Mouse (Mus musculus): ENCODE measurements around the gene S100a3. TPM values are rescaled to one million over a fixed set of nuclear protein-coding genes. Genes with fewer than 3 reads are reported as not detected.
A peak's percentile ranks its signal among the peaks of the same experiment; 100 is the strongest.

The S100a3 gene
- polyA plus RNA-seq, 1 experiment from 2014 or later: not detected

GRCm38 (mm10) chr3:90627366-90627765, 67.0 kb downstream of the S100a3 start:
- Histone ChIP-seq H3K4me3 (ENCODE audit: low read depth, low read length) (no peak overlapping the region), H3K9ac (ENCODE audit: low read length) (no peak overlapping the region), H3K4me1 (ENCODE audit: control insufficient read depth, insufficient read depth, low read length) (peaks cover 3% of the 10 kb centered on the region; the same call in 1 of the 2 replicates), H3K36me3 (ENCODE audit: control insufficient read depth, insufficient read depth, low read length) (no peaks in the 10 kb centered on the region), H3K27ac (replicated peaks; ENCODE audit: low read depth, low read length) (no peak overlapping the region), H3K9me3 (ENCODE audit: control insufficient read depth, low read length) (no peaks in the 10 kb centered on the region), H3K27me3 (ENCODE audit: control insufficient read depth, insufficient read depth, low read length) (no peaks in the 10 kb centered on the region), H3K4me2 (ENCODE audit: low read depth, severe bottlenecking) (no peak overlapping the region)
- no peak for DNase-seq (ENCODE audit: low spot score)
- 92% methylated on average over 5 of the region's 5 CpGs for WGBS
- no peak for ATAC-seq (ENCODE audit: insufficient number of reproducible peaks, low FRiP score, low TSS enrichment, low read depth)

- Histone ChIP-seq H3K9me3 (ENCODE audit: control insufficient read depth, low read length) (no peaks in the 10 kb centered on the region), H3K27me3 (ENCODE audit: control insufficient read depth, insufficient read depth, low read length) (no peaks in the 10 kb centered on the region), H3K4me2 (ENCODE audit: low read depth, severe bottlenecking) (no peak overlapping the region), H3K4me3 (ENCODE audit: low read depth, low read length) (no peak overlapping the region), H3K4me1 (ENCODE audit: control insufficient read depth, insufficient read depth, low read length) (peaks cover 3% of the 10 kb centered on the region; the same call in 1 of the 2 replicates), H3K27ac (replicated peaks; ENCODE audit: low read depth, low read length) (no peak overlapping the region), H3K36me3 (ENCODE audit: control insufficient read depth, insufficient read depth, low read length) (no peaks in the 10 kb centered on the region), H3K9ac (ENCODE audit: low read length) (no peak overlapping the region)
- 60% methylated on average over 4 of the region's 4 CpGs for WGBS
- DNase-seq (ENCODE audit: low spot score) (no peak), ATAC-seq (ENCODE audit: insufficient number of reproducible peaks, low FRiP score, low TSS enrichment, low read depth) (no peak)
Observed at GRCm38 (mm10) chr3:90627807-90628206, 67.4 kb downstream of the S100a3 start.

GRCm38 (mm10) chr3:90629298-90629697, 68.9 kb downstream of the S100a3 start:
- Histone ChIP-seq H3K9ac (ENCODE audit: low read length) (no peak overlapping the region), H3K4me1 (ENCODE audit: control insufficient read depth, insufficient read depth, low read length) (no peaks in the 10 kb centered on the region), H3K4me2 (ENCODE audit: low read depth, severe bottlenecking) (no peak overlapping the region), H3K36me3 (ENCODE audit: control insufficient read depth, insufficient read depth, low read length) (no peaks in the 10 kb centered on the region), H3K27me3 (ENCODE audit: control insufficient read depth, insufficient read depth, low read length) (no peaks in the 10 kb centered on the region), H3K27ac (replicated peaks; ENCODE audit: low read depth, low read length) (no peak overlapping the region), H3K4me3 (ENCODE audit: low read depth, low read length) (no peak overlapping the region), H3K9me3 (ENCODE audit: control insufficient read depth, low read length) (no peaks in the 10 kb centered on the region)
- DNase-seq (ENCODE audit: low spot score) (no peak), ATAC-seq (ENCODE audit: insufficient number of reproducible peaks, low FRiP score, low TSS enrichment, low read depth) (no peak)
- WGBS: 71% methylated on average over 2 of the region's 2 CpGs

- no peak overlapping the region for H3K27ac ChIP-seq (replicated peaks; ENCODE audit: low read depth, low read length)
- H3K36me3 ChIP-seq (ENCODE audit: control insufficient read depth, insufficient read depth, low read length): no peaks in the 10 kb centered on the region
- ATAC-seq (ENCODE audit: insufficient number of reproducible peaks, low FRiP score, low TSS enrichment, low read depth) (no peak), DNase-seq (ENCODE audit: low spot score) (no peak)
- H3K4me3 ChIP-seq (ENCODE audit: low read depth, low read length): no peak overlapping the region
- WGBS: 84% methylated on average over 2 of the region's 2 CpGs
- no peak overlapping the region for H3K9ac ChIP-seq (ENCODE audit: low read length)
- H3K4me2 ChIP-seq (ENCODE audit: low read depth, severe bottlenecking): no peak overlapping the region
- no peaks in the 10 kb centered on the region for H3K27me3 ChIP-seq (ENCODE audit: control insufficient read depth, insufficient read depth, low read length)
- no peaks in the 10 kb centered on the region for H3K4me1 ChIP-seq (ENCODE audit: control insufficient read depth, insufficient read depth, low read length)
- no peaks in the 10 kb centered on the region for H3K9me3 ChIP-seq (ENCODE audit: control insufficient read depth, low read length)
Observed at GRCm38 (mm10) chr3:90631984-90632383, 71.6 kb downstream of the S100a3 start.

GRCm38 (mm10) chr3:90638511-90639275, 78.3 kb downstream of the S100a3 start:
- no peaks in the 10 kb centered on the region for H3K27me3 ChIP-seq (ENCODE audit: control insufficient read depth, insufficient read depth, low read length)
- 63% methylated on average over 1 of the region's 1 CpGs for WGBS

GRCm38 (mm10) chr3:90639511-90640154, 79.3 kb downstream of the S100a3 start:
- no peaks in the 10 kb centered on the region for H3K36me3 ChIP-seq (ENCODE audit: control insufficient read depth, insufficient read depth, low read length)
- no peak overlapping the region for H3K9ac ChIP-seq (ENCODE audit: low read length)
- no peaks in the 10 kb centered on the region for H3K4me1 ChIP-seq (ENCODE audit: control insufficient read depth, insufficient read depth, low read length)
- no peaks in the 10 kb centered on the region for H3K27me3 ChIP-seq (ENCODE audit: control insufficient read depth, insufficient read depth, low read length)
- H3K27ac ChIP-seq (replicated peaks; ENCODE audit: low read depth, low read length): no peak overlapping the region
- H3K9me3 ChIP-seq (ENCODE audit: control insufficient read depth, low read length): no peaks in the 10 kb centered on the region
- no peak overlapping the region for H3K4me3 ChIP-seq (ENCODE audit: low read depth, low read length)
- ATAC-seq (ENCODE audit: insufficient number of reproducible peaks, low FRiP score, low TSS enrichment, low read depth) (no peak), DNase-seq (ENCODE audit: low spot score) (peak; percentile 61)
- WGBS: 48% methylated on average over 7 of the region's 7 CpGs
- H3K4me2 ChIP-seq (ENCODE audit: low read depth, severe bottlenecking): no peak overlapping the region

More at GRCm38 (mm10) chr3:90638511-90639275, 78.3 kb downstream of the S100a3 start:
- Histone ChIP-seq H3K4me1 (ENCODE audit: control insufficient read depth, insufficient read depth, low read length) (no peaks in the 10 kb centered on the region), H3K9me3 (ENCODE audit: control insufficient read depth, low read length) (no peaks in the 10 kb centered on the region), H3K4me3 (ENCODE audit: low read depth, low read length) (no peak overlapping the region), H3K4me2 (ENCODE audit: low read depth, severe bottlenecking) (no peak overlapping the region), H3K36me3 (ENCODE audit: control insufficient read depth, insufficient read depth, low read length) (no peaks in the 10 kb centered on the region), H3K9ac (ENCODE audit: low read length) (no peak overlapping the region), H3K27ac (replicated peaks; ENCODE audit: low read depth, low read length) (no peak overlapping the region)
- DNase-seq (ENCODE audit: low spot score): no peak
- no peak for ATAC-seq (ENCODE audit: insufficient number of reproducible peaks, low FRiP score, low TSS enrichment, low read depth)

GRCm38 (mm10) chr3:90640981-90641380, 80.6 kb downstream of the S100a3 start:
- H3K27me3 ChIP-seq (ENCODE audit: control insufficient read depth, insufficient read depth, low read length): no peaks in the 10 kb centered on the region
- H3K36me3 ChIP-seq (ENCODE audit: control insufficient read depth, insufficient read depth, low read length): no peaks in the 10 kb centered on the region
- DNase-seq (ENCODE audit: low spot score) (no peak), ATAC-seq (ENCODE audit: insufficient number of reproducible peaks, low FRiP score, low TSS enrichment, low read depth) (no peak)
- WGBS: 85% methylated on average over 7 of the region's 7 CpGs
- no peak overlapping the region for H3K9ac ChIP-seq (ENCODE audit: low read length)
- H3K9me3 ChIP-seq (ENCODE audit: control insufficient read depth, low read length): no peaks in the 10 kb centered on the region
- no peak overlapping the region for H3K4me3 ChIP-seq (ENCODE audit: low read depth, low read length)
- no peaks in the 10 kb centered on the region for H3K4me1 ChIP-seq (ENCODE audit: control insufficient read depth, insufficient read depth, low read length)
- H3K27ac ChIP-seq (replicated peaks; ENCODE audit: low read depth, low read length): no peak overlapping the region
- no peak overlapping the region for H3K4me2 ChIP-seq (ENCODE audit: low read depth, severe bottlenecking)

GRCm38 (mm10) chr3:90644220-90644619, 83.8 kb downstream of the S100a3 start:
- Histone ChIP-seq H3K4me1 (ENCODE audit: control insufficient read depth, insufficient read depth, low read length) (no peaks in the 10 kb centered on the region), H3K27ac (replicated peaks; ENCODE audit: low read depth, low read length) (no peak overlapping the region), H3K36me3 (ENCODE audit: control insufficient read depth, insufficient read depth, low read length) (no peaks in the 10 kb centered on the region), H3K9ac (ENCODE audit: low read length) (no peak overlapping the region), H3K27me3 (ENCODE audit: control insufficient read depth, insufficient read depth, low read length) (no peaks in the 10 kb centered on the region), H3K4me2 (ENCODE audit: low read depth, severe bottlenecking) (no peak overlapping the region), H3K9me3 (ENCODE audit: control insufficient read depth, low read length) (no peaks in the 10 kb centered on the region), H3K4me3 (ENCODE audit: low read depth, low read length) (no peak overlapping the region)
- WGBS: 51% methylated on average over 3 of the region's 3 CpGs
- DNase-seq (ENCODE audit: low spot score) (peak; percentile 60), ATAC-seq (ENCODE audit: insufficient number of reproducible peaks, low FRiP score, low TSS enrichment, low read depth) (no peak)

Measured in limb, embryonic 11.5 days (tissue).